Comparison of ENCODE assay signal across 10 mouse cellular contexts in the genomic region with DNA sequence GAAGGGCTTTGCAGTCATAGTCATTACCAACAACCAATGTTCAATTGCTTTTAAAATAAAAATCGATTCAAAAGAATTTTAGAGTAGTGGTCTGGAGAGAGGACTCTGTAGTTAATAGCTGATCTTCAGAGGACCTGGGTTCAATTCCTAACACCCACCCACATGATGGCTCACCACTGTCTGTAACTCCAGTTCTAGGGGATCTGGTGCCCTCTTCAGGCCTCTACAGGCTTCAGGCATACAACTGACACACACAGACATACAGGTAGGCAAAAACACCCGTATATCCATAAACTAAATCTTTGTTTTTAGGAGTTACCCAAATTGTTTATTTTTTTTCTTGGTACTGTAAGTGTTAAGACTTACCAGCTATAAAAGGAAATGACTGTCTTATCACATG. TPM values are rescaled to one million over a fixed set of nuclear protein-coding genes. Genes with fewer than 3 reads are reported as not detected.
DNase-seq lines count a peak whose midpoint lies in the region; ATAC-seq and TF ChIP-seq lines count a peak whose summit lies in the region.
"Had no signal": no experiment of that assay in that cellular context is flagged by ENCODE, and none has a peak within 500 bp of the region (broad histone marks: within the 10 kb centered on the region; RNA-seq: fewer than 3 reads in every experiment).

No protein-coding gene starts in this region.

- H3K36me3 ChIP-seq in hindbrain, postnatal 0 days (ENCODE audit: insufficient read depth, low read length) = peaks cover 36% of the 10 kb centered on the region
- peaks cover 47% of the 10 kb centered on the region for H3K36me3 ChIP-seq in hindbrain, embryonic 12.5 days
- H3K36me3 ChIP-seq in thymus, adult 2 months (ENCODE audit: control insufficient read depth, insufficient read depth, low read length) = peaks cover 73% of the 10 kb centered on the region
- peaks cover 30% of the 10 kb centered on the region for H3K36me3 ChIP-seq in embryonic facial prominence, embryonic 10.5 days (replicated peaks)
- H3K36me3 ChIP-seq in forebrain, embryonic 13.5 days (ENCODE audit: poor library complexity, severe bottlenecking) = peaks cover 62% of the 10 kb centered on the region

- WGBS in hindbrain, postnatal 0 days = 88% methylated on average over 2 of the region's 2 CpGs
- WGBS in hindbrain, embryonic 12.5 days = 94% methylated on average over 2 of the region's 2 CpGs
- WGBS in thymus, adult 2 months = 94% methylated on average over 2 of the region's 2 CpGs
- 92% methylated on average over 2 of the region's 2 CpGs for WGBS in embryonic facial prominence, embryonic 10.5 days
- WGBS in forebrain, embryonic 13.5 days = 93% methylated on average over 2 of the region's 2 CpGs

- no peak overlapping the region for H3K4me2 ChIP-seq in hindbrain, postnatal 0 days (ENCODE audit: low read depth, low read length)
- H3K4me2 ChIP-seq in hindbrain, embryonic 12.5 days (replicated peaks) = no peak overlapping the region
- H3K4me2 ChIP-seq in forebrain, embryonic 13.5 days = no peak overlapping the region

- peak; percentile 31 for TF ChIP-seq CTCF in hindbrain, postnatal 0 days (IDR thresholded peaks at IDR 0.05; ENCODE audit: low read depth)
- TF ChIP-seq CTCF in thymus, adult 2 months (IDR thresholded peaks at IDR 0.05; ENCODE audit: borderline replicate concordance, control insufficient read depth, extremely low read depth, insufficient read depth, low read length, poor library complexity) = no peak

- no peak for ATAC-seq in hindbrain, postnatal 0 days
- ATAC-seq in hindbrain, embryonic 12.5 days (ENCODE audit: low FRiP score) = no peak
- ATAC-seq in forebrain, embryonic 13.5 days = no peak

- no peak for TF ChIP-seq POLR2A in thymus, adult 2 months (IDR thresholded peaks at IDR 0.05; ENCODE audit: control insufficient read depth, extremely low read depth, insufficient read depth, low read length, poor library complexity)

- H3K9me3 ChIP-seq in hindbrain, postnatal 0 days (ENCODE audit: low read length) = no peaks in the 10 kb centered on the region
- H3K9me3 ChIP-seq in hindbrain, embryonic 12.5 days (replicated peaks) = no peaks in the 10 kb centered on the region
- no peaks in the 10 kb centered on the region for H3K9me3 ChIP-seq in embryonic facial prominence, embryonic 10.5 days
- H3K9me3 ChIP-seq in forebrain, embryonic 13.5 days (replicated peaks) = no peaks in the 10 kb centered on the region
- H3K9me3 ChIP-seq: hindbrain, embryonic 10.5 days; midbrain, embryonic 10.5 days had no signal

- no peak overlapping the region for H3K4me3 ChIP-seq in hindbrain, postnatal 0 days (ENCODE audit: low read length)
- no peak overlapping the region for H3K4me3 ChIP-seq in hindbrain, embryonic 12.5 days
- no peak overlapping the region for H3K4me3 ChIP-seq in thymus, adult 2 months (ENCODE audit: control insufficient read depth, insufficient read depth, low read length)
- H3K4me3 ChIP-seq in embryonic facial prominence, embryonic 10.5 days = no peak overlapping the region
- no peak overlapping the region for H3K4me3 ChIP-seq in forebrain, embryonic 13.5 days
- H3K4me3 ChIP-seq: hindbrain, embryonic 10.5 days; midbrain, embryonic 10.5 days had no signal

- no peaks in the 10 kb centered on the region for H3K4me1 ChIP-seq in hindbrain, postnatal 0 days (ENCODE audit: insufficient read depth, low read length)
- no peaks in the 10 kb centered on the region for H3K4me1 ChIP-seq in hindbrain, embryonic 12.5 days
- H3K4me1 ChIP-seq in thymus, adult 2 months (replicated peaks; ENCODE audit: control insufficient read depth, insufficient read depth, low read length) = no peaks in the 10 kb centered on the region
- H3K4me1 ChIP-seq in embryonic facial prominence, embryonic 10.5 days = no peaks in the 10 kb centered on the region
- no peaks in the 10 kb centered on the region for H3K4me1 ChIP-seq in forebrain, embryonic 13.5 days
- H3K4me1 ChIP-seq: hindbrain, embryonic 10.5 days; midbrain, embryonic 10.5 days had no signal

- DNase-seq in hindbrain, postnatal 0 days (ENCODE audit: low spot score) = no peak
- peak; percentile 12 for DNase-seq in thymus, adult 2 months
- DNase-seq in thymus, adult 18-20 months = no peak
- peak; percentile 36 for DNase-seq in induced T-regulatory cell, adult 2 months (ENCODE audit: low read depth)
- no peak for DNase-seq in gastrocnemius, adult 18-20 months (ENCODE audit: low spot score)
- no peak for DNase-seq in embryonic facial prominence, embryonic 10.5 days (ENCODE audit: low spot score)

- H3K27me3 ChIP-seq in hindbrain, postnatal 0 days (ENCODE audit: insufficient read depth, low read length) = no peaks in the 10 kb centered on the region
- no peaks in the 10 kb centered on the region for H3K27me3 ChIP-seq in hindbrain, embryonic 12.5 days
- H3K27me3 ChIP-seq in thymus, adult 2 months (ENCODE audit: control insufficient read depth, insufficient read depth, low read length) = no peaks in the 10 kb centered on the region
- no peaks in the 10 kb centered on the region for H3K27me3 ChIP-seq in embryonic facial prominence, embryonic 10.5 days (replicated peaks; ENCODE audit: low read depth, poor library complexity, severe bottlenecking)
- no peaks in the 10 kb centered on the region for H3K27me3 ChIP-seq in forebrain, embryonic 13.5 days

- no peak overlapping the region for H3K27ac ChIP-seq in hindbrain, postnatal 0 days
- no peak overlapping the region for H3K27ac ChIP-seq in hindbrain, embryonic 12.5 days
- no peak overlapping the region for H3K27ac ChIP-seq in thymus, adult 2 months (ENCODE audit: control insufficient read depth, insufficient read depth, low read length)
- no peak overlapping the region for H3K27ac ChIP-seq in embryonic facial prominence, embryonic 10.5 days (replicated peaks)
- no peak overlapping the region for H3K27ac ChIP-seq in forebrain, embryonic 13.5 days
- H3K27ac ChIP-seq: hindbrain, embryonic 10.5 days; midbrain, embryonic 10.5 days had no signal

- H3K9ac ChIP-seq in hindbrain, postnatal 0 days (replicated peaks; ENCODE audit: low read length) = no peak overlapping the region
- H3K9ac ChIP-seq in hindbrain, embryonic 12.5 days = no peak overlapping the region
- H3K9ac ChIP-seq in forebrain, embryonic 13.5 days = no peak overlapping the region

RNA-seq across cellular contexts. Expression of a gene that starts 28.1 kb away (rescaled TPM):
- total RNA-seq in hindbrain, postnatal 0 days (2014; rRNA removed) = 123 and 151 TPM in 2 replicates
- 239 and 246 TPM in 2 replicates for polyA plus RNA-seq in hindbrain, postnatal 0 days (2015; fragmentation: Nextera tagmentation; extraction: Ambion mirVana)
- polyA plus RNA-seq in hindbrain, embryonic 12.5 days (2016; fragmentation: Nextera tagmentation; extraction: Ambion mirVana) = 109 and 113 TPM in 2 replicates
- 82.1 and 96.1 TPM in 2 replicates for polyA plus RNA-seq in thymus, adult 2 months (2012; rRNA removed)
- 10 to 100 TPM; 72.7 to 77.9 TPM for total RNA-seq in gastrocnemius, adult 18-20 months (2021)
- 112 and 113 TPM in 2 replicates for polyA plus RNA-seq in embryonic facial prominence, embryonic 10.5 days (2016; fragmentation: Nextera tagmentation; extraction: Ambion mirVana)
- 139 and 147 TPM in 2 replicates for polyA plus RNA-seq in forebrain, embryonic 13.5 days (2015; fragmentation: Nextera tagmentation; extraction: Ambion mirVana)

RNA-seq across cellular contexts. Expression of a gene that starts 39.3 kb away (rescaled TPM):
- total RNA-seq in hindbrain, postnatal 0 days (2014; rRNA removed) = 11.4 and 16.2 TPM in 2 replicates
- polyA plus RNA-seq in hindbrain, postnatal 0 days (2015; fragmentation: Nextera tagmentation; extraction: Ambion mirVana) = 21.4 and 23.3 TPM in 2 replicates
- polyA plus RNA-seq in hindbrain, embryonic 12.5 days (2016; fragmentation: Nextera tagmentation; extraction: Ambion mirVana) = 43.3 and 48.4 TPM in 2 replicates
- 2.3 and 2.6 TPM in 2 replicates for polyA plus RNA-seq in thymus, adult 2 months (2012; rRNA removed)
- total RNA-seq in gastrocnemius, adult 18-20 months (2021) = 1 to 10 TPM; 2.7 to 3.2 TPM
- polyA plus RNA-seq in embryonic facial prominence, embryonic 10.5 days (2016; fragmentation: Nextera tagmentation; extraction: Ambion mirVana) = 43.6 and 44.2 TPM in 2 replicates
- polyA plus RNA-seq in forebrain, embryonic 13.5 days (2015; fragmentation: Nextera tagmentation; extraction: Ambion mirVana) = 46.2 and 47.6 TPM in 2 replicates

Comparison
In these comparisons a context has a peak if more than half of its experiments do, and no peak if none do; other contexts are left out.
1. DNase-seq: peak in thymus, adult 2 months (single experiment) and induced T-regulatory cell, adult 2 months (single experiment); none in hindbrain, postnatal 0 days (single experiment), thymus, adult 18-20 months (0 of 2), gastrocnemius, adult 18-20 months (single experiment) and embryonic facial prominence, embryonic 10.5 days (single experiment).